Mouse (Mus musculus): ENCODE data around the gene Rnf121.

Rnf121 gene

GRCm38 (mm10) chr7:101999461-102000151 lies 65.7 kb downstream of the Rnf121 start:
- no peak for DNase-seq (ENCODE audit: low spot score)

DNA sequence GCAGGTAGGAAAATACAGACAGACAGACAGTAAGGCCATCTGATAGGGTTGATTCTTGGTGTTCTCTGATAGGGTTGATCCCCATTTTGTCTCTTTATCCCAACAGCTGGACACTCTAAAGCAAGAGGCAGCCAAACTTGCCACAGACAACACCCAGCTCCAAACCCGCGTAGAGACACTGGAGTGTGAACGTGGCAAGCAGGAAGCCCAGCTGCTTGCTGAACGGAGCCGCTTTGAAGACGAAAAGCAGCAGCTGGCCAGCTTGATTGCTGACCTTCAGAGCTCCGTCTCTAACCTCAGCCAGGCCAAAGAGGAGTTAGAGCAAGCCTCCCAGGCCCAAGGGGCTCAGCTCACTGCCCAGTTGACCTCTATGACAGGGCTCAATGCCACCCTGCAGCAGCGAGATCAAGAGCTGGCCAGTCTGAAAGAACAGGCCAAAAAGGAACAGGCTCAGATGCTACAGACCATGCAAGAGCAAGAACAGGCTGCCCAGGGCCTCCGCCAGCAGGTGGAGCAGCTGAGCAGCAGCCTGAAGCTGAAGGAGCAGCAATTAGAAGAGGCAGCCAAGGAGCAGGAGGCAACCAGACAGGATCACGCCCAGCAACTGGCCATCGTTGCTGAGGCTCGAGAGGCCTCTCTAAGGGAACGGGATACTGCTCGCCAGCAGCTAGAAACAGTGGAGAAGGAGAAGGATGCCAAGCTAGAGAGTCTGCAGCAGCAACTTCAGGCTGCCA lies 66.9 kb downstream of the Rnf121 start:
- peak; percentile 72 for DNase-seq (ENCODE audit: low spot score)

GRCm38 (mm10) chr7:101994241-101994640 lies 71.0 kb downstream of the Rnf121 start:
- DNase-seq (ENCODE audit: low spot score), result no peak

- DNase-seq (ENCODE audit: low spot score), result no peak
Observed at GRCm38 (mm10) chr7:101985081-101985480, 80.2 kb downstream of the Rnf121 start.

DNA sequence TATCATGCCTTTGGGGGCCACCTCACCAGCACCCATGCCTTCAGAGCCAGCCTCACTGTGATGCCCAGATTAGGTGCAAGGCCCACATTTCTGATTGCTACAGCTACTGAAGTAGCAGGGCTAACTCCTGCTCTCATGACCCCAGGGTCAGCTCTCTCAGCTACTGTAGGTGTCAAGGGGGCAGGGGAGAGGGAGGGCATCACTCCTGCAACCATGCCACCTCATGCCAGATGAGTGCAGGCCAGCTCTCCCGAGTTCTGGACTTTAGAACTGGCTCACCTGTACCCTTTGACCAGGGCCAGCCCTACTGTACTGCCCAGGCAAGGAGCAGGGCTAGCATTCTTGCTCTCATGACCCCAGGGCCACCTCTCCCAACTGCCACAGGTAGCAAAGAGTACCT lies 82.5 kb downstream of the Rnf121 start:
- DNase-seq (ENCODE audit: low spot score), result no peak

DNA sequence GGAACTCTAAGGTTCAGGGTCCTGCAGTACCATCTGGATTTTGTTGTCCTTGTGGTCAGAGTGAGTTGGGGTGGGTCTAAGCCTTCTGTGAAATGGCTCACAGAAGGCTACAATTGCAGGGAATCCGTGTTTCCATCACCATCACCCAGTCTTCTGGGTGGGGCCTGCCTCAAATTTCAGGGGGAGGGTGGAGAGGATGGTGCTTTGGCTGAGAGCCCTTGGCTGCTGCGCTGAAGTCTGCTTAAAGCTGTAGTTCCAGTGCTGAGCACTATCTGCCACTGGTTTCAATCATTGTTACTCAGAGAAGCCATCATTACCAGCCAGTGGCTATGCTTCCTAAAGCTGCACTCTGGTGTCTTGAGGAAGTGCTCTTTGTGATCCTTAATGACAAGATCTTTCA lies 90.8 kb downstream of the Rnf121 start:
- DNase-seq (ENCODE audit: low spot score), result no peak

DNA sequence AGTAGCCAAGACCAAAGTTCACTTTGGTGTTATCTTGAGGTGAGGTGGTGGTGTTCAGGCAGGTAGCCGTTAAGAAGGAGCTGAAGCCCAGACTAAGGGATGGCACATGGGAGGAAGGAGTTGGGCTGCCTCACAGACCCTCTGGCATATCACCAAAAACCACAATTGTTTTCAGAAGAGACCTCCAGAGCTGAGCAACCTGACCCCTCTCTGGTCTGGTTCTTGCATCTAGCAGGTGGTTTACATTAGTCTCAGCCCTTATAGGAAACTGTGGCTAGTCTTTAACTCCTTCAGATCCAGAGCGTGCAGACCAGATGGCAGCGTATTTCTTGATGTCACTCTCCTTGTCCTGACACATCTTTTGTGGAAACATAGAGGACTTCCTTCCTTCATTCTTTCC lies 91.5 kb downstream of the Rnf121 start:
- DNase-seq (ENCODE audit: low spot score), result no peak

- no peak for DNase-seq (ENCODE audit: low spot score)
Observed at GRCm38 (mm10) chr7:101971721-101972120, 93.5 kb downstream of the Rnf121 start.

- peak; percentile 61 for DNase-seq (ENCODE audit: low spot score)
Observed at GRCm38 (mm10) chr7:101970821-101971461, 94.3 kb downstream of the Rnf121 start.

DNA sequence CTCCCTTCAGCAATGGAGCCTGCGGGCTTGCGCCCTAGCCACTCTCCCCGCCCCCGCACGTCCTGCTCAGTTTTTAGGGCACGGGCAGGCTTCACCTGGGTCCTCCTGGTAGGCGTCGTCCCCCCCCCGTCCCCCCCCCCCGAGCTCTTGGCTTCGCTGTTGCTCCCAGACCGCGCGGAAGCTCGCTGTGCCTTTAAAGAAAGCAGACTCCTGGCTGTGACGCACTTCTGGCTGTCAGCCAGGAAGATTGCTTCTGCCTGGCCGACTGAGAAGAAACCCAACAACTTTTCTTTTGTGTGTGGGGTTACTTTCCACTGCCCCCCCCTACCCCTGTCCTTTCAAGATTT lies 94.9 kb downstream of the Rnf121 start:
- peak; percentile 78 for DNase-seq (ENCODE audit: low spot score)

GRCm38 (mm10) chr7:101969694-101970428 lies 95.4 kb downstream of the Rnf121 start:
- DNase-seq (ENCODE audit: low spot score), result peak; percentile 64

Data from left cerebral cortex, adult 11 months (tissue).